Mouse (Mus musculus): Measurements from ENCODE around the gene Cavin3. TPM values are rescaled to one million over a fixed set of nuclear protein-coding genes. Genes with fewer than 3 reads are reported as not detected.
A peak's percentile ranks its signal among the peaks of the same experiment; 100 is the strongest.

The Cavin3 gene
- polyA plus RNA-seq, 1 experiment from 2014 or later, result 72.0 TPM

- Histone ChIP-seq H3K4me1 (no peaks in the 10 kb centered on the region), H3K4me2 (no peak overlapping the region), H3K9me3 (replicated peaks) (no peaks in the 10 kb centered on the region), H3K9ac (no peak overlapping the region), H3K27ac (no peak overlapping the region), H3K4me3 (replicated peaks) (no peak overlapping the region), H3K36me3 (no peaks in the 10 kb centered on the region), H3K27me3 (no peaks in the 10 kb centered on the region)
- WGBS, result 52% methylated on average over 4 of the region's 4 CpGs
- no peak for ATAC-seq (replicated peaks; ENCODE audit: low FRiP score)
Measured at GRCm38 (mm10) chr7:105441426-105441825, 40.7 kb downstream of the Cavin3 start.

GRCm38 (mm10) chr7:105437979-105438772 lies 43.9 kb downstream of the Cavin3 start:
- no peaks in the 10 kb centered on the region for H3K27me3 ChIP-seq
- no peak for ATAC-seq (replicated peaks; ENCODE audit: low FRiP score)
- H3K4me1 ChIP-seq, result no peaks in the 10 kb centered on the region
- H3K4me3 ChIP-seq (replicated peaks), result no peak overlapping the region
- H3K36me3 ChIP-seq, result no peaks in the 10 kb centered on the region
- no peaks in the 10 kb centered on the region for H3K9me3 ChIP-seq (replicated peaks)
- WGBS, result 71% methylated on average over 7 of the region's 7 CpGs
- H3K27ac ChIP-seq, result no peak overlapping the region
- no peak overlapping the region for H3K9ac ChIP-seq
- no peak overlapping the region for H3K4me2 ChIP-seq

DNA sequence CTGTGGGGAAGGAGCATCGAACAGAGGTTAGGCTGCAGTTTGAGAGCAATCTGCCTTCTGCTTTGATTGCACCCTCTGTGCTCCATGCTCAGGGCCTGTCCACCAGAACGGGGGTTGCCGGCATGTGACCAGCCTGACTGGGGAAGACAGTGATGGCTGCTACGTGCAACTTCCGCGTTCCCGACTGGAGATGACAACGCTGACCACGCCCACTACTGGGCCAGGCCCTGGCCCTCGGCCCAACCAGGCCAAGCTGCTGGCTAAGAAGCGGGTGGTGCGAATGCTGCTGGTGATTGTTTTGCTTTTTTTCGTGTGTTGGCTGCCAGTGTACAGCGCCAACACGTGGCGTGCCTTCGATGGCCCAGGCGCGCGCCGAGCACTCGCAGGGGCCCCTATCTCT lies 47.3 kb downstream of the Cavin3 start:
- H3K9me3 ChIP-seq (replicated peaks), result no peaks in the 10 kb centered on the region
- H3K4me1 ChIP-seq, result no peaks in the 10 kb centered on the region
- H3K4me3 ChIP-seq (replicated peaks), result no peak overlapping the region
- H3K9ac ChIP-seq, result no peak overlapping the region
- H3K27me3 ChIP-seq, result no peaks in the 10 kb centered on the region
- no peaks in the 10 kb centered on the region for H3K36me3 ChIP-seq
- 75% methylated on average over 22 of the region's 22 CpGs for WGBS
- no peak for ATAC-seq (replicated peaks; ENCODE audit: low FRiP score)
- H3K4me2 ChIP-seq, result no peak overlapping the region
- no peak overlapping the region for H3K27ac ChIP-seq

DNA sequence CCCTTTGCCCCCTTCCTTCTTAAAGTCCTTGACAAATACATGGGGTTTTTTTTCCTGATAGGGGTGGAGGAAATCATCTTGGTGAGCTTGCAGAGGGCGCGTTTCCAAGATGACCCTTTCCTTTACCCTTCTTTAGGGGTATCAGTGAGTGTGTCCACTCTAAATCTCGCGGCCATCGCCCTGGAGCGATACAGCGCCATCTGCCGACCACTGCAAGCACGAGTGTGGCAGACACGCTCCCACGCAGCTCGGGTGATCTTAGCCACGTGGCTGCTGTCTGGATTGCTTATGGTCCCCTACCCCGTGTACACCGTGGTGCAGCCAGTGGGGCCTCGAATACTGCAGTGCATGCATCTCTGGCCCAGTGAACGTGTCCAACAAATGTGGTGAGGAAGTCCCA lies 48.2 kb downstream of the Cavin3 start:
- WGBS, result 88% methylated on average over 17 of the region's 17 CpGs
- H3K36me3 ChIP-seq, result no peaks in the 10 kb centered on the region
- no peak overlapping the region for H3K4me3 ChIP-seq (replicated peaks)
- no peaks in the 10 kb centered on the region for H3K27me3 ChIP-seq
- no peak for ATAC-seq (replicated peaks; ENCODE audit: low FRiP score)
- no peak overlapping the region for H3K9ac ChIP-seq
- H3K9me3 ChIP-seq (replicated peaks), result no peaks in the 10 kb centered on the region
- no peak overlapping the region for H3K27ac ChIP-seq
- H3K4me2 ChIP-seq, result no peak overlapping the region
- no peaks in the 10 kb centered on the region for H3K4me1 ChIP-seq

DNA sequence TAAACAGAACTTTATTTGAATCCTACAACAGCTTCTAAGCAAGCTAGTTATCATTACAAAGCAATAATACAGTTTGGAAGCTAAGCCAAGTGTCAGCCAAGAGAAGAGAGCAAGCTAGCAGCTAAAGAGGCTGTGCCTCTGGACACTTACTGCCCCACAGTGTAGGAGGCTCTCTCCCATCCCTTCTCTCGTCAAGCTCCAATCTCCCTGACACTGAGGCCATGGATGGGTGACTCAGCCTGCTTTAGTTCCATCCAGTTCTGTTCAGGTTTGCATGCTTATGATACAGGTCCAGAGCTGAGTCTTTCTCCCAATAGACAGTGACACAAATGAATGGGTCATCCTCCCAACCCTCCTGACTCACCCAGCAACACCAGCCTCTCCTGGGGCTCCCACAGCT lies 50.0 kb downstream of the Cavin3 start:
- no peaks in the 10 kb centered on the region for H3K36me3 ChIP-seq
- H3K9me3 ChIP-seq (replicated peaks), result no peaks in the 10 kb centered on the region
- no peak overlapping the region for H3K4me2 ChIP-seq
- peaks cover 8% of the 10 kb centered on the region; the same call in 1 of the 2 replicates for H3K27me3 ChIP-seq
- no peak overlapping the region for H3K4me3 ChIP-seq (replicated peaks)
- WGBS, result 40% methylated on average over 1 of the region's 1 CpGs
- H3K9ac ChIP-seq, result no peak overlapping the region
- H3K27ac ChIP-seq, result no peak overlapping the region
- no peaks in the 10 kb centered on the region for H3K4me1 ChIP-seq
- peak; percentile 88 for ATAC-seq (replicated peaks; ENCODE audit: low FRiP score)

Other genes with a start within 250 kb of the Cavin3 start
- gene Olfr688, start 194.2 kb downstream of the Cavin3 start, polyA plus RNA-seq (2015; fragmentation: Nextera tagmentation; extraction: Ambion mirVana), result not detected in 2 replicates
- not detected in 2 replicates for gene Olfr689, start 171.1 kb downstream of the Cavin3 start, polyA plus RNA-seq (2015; fragmentation: Nextera tagmentation; extraction: Ambion mirVana)
- not detected in 2 replicates for gene Olfr690, start 148.2 kb downstream of the Cavin3 start, polyA plus RNA-seq (2015; fragmentation: Nextera tagmentation; extraction: Ambion mirVana)
- not detected in 2 replicates for gene Olfr691, start 140.0 kb downstream of the Cavin3 start, polyA plus RNA-seq (2015; fragmentation: Nextera tagmentation; extraction: Ambion mirVana)
- gene Olfr692, start 114.1 kb downstream of the Cavin3 start, polyA plus RNA-seq (2015; fragmentation: Nextera tagmentation; extraction: Ambion mirVana), result not detected in 2 replicates
- not detected in 2 replicates for gene Gm5901, start 107.3 kb downstream of the Cavin3 start, polyA plus RNA-seq (2015; fragmentation: Nextera tagmentation; extraction: Ambion mirVana)
- gene Fam160a2, start 82.2 kb downstream of the Cavin3 start, polyA plus RNA-seq (2015; fragmentation: Nextera tagmentation; extraction: Ambion mirVana), result 39.1 and 47.4 TPM in 2 replicates
- 0.08 TPM in 1 of 2 replicates, not detected in the other for gene Cnga4, start 77.7 kb downstream of the Cavin3 start, polyA plus RNA-seq (2015; fragmentation: Nextera tagmentation; extraction: Ambion mirVana)
- gene Cckbr, start 56.6 kb downstream of the Cavin3 start, polyA plus RNA-seq (2015; fragmentation: Nextera tagmentation; extraction: Ambion mirVana), result 0.58 and 0.62 TPM in 2 replicates
- gene Smpd1, start 72.1 kb upstream of the Cavin3 start, polyA plus RNA-seq (2015; fragmentation: Nextera tagmentation; extraction: Ambion mirVana), result 44.7 and 47.7 TPM in 2 replicates
- 45.9 and 56.9 TPM in 2 replicates for gene Apbb1, start 99.4 kb upstream of the Cavin3 start, polyA plus RNA-seq (2015; fragmentation: Nextera tagmentation; extraction: Ambion mirVana)
- 2.0 and 4.4 TPM in 2 replicates for gene Hpx, start 117.8 kb upstream of the Cavin3 start, polyA plus RNA-seq (2015; fragmentation: Nextera tagmentation; extraction: Ambion mirVana)
- gene Trim3, start 151.3 kb upstream of the Cavin3 start, polyA plus RNA-seq (2015; fragmentation: Nextera tagmentation; extraction: Ambion mirVana), result 28.4 and 37.2 TPM in 2 replicates
- 184 and 195 TPM in 2 replicates for gene Timm10b, start 157.8 kb upstream of the Cavin3 start, polyA plus RNA-seq (2015; fragmentation: Nextera tagmentation; extraction: Ambion mirVana)
- 81.6 and 88.2 TPM in 2 replicates for gene Arfip2, start 158.1 kb upstream of the Cavin3 start, polyA plus RNA-seq (2015; fragmentation: Nextera tagmentation; extraction: Ambion mirVana)
- gene Gm45799, start 158.3 kb upstream of the Cavin3 start, polyA plus RNA-seq (2015; fragmentation: Nextera tagmentation; extraction: Ambion mirVana), result 15.1 and 25.1 TPM in 2 replicates
- gene Dnhd1, start 168.5 kb upstream of the Cavin3 start, polyA plus RNA-seq (2015; fragmentation: Nextera tagmentation; extraction: Ambion mirVana), result 0.76 and 1.9 TPM in 2 replicates